Mouse (Mus musculus) neural tube, embryonic 10.5 days (tissue): Measurements from ENCODE around the gene Camta1.

Source experiments
- DNase-seq: peaks from one replicate; pipeline ENCODE4 v3.0.0-alpha.2; 2017; ENCODE audit warnings: low spot score; ENCODE audit errors: extremely low spot score

Gene Camta1

DNA sequence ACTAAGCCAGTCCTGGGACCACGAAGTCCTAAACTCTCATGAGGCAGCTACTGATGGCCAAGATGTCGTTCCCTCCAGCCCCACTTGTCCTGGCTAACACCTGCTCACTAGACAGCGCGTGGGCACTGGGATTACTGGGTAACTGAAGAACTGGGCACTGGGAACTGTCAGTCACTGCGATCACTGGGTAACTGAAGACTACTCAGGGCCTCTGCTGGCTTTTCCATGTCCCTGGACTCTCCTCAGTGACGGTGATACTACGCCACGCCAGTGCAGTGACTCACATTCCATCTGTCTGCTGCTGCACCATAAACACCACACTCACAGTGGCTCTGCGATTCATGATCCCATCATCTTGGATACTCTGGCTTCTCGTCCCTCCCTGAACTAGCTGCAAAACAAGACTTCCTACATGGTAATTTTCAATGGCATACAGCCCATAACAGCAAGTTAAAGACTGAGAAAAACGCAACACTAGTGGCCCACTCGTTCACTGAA is 81.7 kb downstream of the Camta1 start:
- DNase-seq: no peak

DNA sequence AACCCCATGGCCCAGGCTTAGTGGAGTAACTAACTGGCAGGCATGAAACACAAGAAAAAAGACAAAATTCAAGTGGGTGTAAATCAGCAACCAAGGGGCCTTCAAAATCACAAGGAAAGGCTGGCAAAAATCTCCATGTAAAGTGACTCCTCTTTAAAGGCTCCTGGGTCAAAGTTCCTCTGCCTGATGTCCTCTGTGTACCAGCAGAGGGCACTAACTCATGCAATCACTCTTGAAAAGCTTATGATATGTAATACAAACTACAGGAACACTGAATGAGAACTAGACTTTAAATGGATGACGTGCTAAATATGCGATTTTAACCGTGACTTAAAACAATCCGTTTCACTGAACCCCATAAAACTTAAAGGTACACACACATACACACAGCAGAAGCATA is 83.2 kb downstream of the Camta1 start:
- DNase-seq: no peak

DNA sequence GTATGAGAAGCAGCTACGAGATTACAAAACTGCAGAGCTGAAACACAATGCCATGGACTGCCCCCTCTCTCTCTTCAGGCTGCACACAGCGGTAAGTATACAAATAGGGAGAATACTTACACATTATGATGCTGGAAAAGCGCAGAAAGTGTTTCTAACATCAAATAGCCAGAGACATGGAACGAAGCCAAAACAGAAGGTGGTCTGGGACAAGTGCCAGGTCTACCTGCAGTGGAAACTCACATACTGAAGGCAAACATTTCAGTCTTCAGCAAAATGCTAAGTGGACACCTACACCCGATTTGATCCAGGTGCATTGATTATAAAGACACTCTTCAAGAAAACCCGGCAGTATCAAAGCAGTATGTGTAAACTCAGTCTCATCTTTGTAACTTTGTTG is 84.2 kb downstream of the Camta1 start:
- no peak for DNase-seq

DNA sequence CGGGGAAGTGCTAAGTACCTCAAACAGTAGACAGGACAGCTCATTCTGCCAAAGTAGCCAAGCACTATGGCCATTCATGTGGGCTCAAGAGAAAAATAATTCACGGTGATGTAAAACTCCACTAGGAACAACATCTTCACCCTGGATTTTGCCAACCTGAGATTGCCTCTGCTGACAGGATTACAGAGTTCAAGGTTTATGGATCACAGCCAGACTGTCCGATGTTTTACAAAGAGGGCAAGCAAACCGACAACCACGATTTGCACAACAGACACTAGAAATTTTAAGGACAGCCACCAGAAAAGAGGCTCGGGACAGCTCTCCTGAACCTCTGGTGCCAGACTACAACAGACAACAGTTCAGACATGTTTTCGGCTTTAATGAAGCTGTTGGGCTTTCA is 86.2 kb downstream of the Camta1 start:
- no peak for DNase-seq

DNA sequence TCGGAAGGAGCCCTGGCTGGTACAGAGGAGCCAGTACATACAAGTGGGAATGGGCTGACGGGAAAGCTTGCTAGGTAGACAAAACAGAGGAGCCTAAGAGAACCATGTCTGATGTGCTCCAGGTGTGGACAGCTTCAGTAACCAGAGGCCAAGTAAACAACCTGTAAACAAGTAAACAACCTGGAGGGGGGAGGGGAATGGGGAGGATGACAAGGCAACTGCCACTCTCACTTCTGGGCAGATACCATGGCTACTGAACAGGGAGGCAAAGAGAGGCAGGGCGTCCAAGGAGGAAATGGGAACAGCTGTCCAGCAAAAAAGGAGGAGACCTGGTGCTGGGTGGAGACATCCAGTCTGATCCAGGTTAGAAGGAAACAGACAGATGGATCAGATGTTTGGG is 88.0 kb downstream of the Camta1 start:
- DNase-seq: no peak

DNA sequence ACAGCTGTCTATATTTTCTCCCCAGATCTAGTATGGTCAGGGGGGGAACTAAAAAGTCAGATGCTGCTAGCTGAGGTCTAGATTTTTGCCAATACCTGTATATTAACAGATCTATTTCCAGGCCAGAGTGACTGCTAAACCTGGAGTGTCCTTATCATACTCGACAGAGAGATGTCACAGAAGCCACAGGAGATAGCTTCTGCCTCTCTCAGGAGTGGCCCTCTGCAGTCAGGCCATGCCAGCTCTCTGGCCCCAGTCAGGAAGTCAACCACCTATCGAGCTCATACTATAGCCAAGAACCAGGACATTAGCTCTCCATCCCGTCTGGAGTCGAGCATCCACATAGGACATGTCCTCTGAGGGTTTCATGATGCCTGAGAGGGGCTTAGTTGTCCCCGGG is 88.7 kb downstream of the Camta1 start:
- no peak for DNase-seq

DNA sequence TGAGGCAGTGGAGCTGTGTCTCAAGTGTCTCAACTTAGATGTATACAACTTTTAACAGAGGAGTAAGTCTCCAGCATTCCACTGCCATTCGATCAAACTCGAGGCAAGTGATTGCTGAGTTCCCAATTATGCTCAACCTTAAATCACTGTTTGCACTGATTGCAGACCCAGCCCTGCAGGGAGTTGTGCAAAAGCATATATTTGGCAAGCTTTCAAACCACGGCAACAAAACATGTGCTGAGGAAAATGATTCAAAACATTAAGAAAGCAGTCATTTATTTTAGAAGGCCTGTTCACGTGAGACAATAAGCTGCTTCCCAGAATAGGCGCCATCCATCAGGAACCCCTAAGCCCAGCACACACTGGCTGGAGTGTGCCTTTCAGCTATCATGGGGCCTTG is 91.0 kb downstream of the Camta1 start:
- DNase-seq: no peak

DNA sequence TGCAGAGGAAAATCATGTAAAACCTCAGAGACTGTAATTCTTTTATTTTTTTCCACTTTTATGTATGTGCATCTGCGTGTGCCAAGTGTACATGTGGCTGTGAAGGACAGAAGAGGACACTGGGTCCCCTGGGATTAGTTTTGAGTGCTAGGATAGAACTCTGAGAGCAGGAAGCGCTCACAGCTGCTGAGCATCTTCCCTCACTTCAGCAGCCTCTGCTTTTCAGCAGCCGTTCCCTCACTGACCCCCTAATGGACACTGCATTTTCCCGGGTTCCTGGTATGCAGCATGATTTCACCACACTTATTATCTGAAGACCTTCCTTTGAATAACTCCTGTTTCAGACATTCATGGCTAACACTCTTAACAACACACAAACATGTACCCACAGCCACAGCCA is 93.9 kb downstream of the Camta1 start:
- no peak for DNase-seq

DNA sequence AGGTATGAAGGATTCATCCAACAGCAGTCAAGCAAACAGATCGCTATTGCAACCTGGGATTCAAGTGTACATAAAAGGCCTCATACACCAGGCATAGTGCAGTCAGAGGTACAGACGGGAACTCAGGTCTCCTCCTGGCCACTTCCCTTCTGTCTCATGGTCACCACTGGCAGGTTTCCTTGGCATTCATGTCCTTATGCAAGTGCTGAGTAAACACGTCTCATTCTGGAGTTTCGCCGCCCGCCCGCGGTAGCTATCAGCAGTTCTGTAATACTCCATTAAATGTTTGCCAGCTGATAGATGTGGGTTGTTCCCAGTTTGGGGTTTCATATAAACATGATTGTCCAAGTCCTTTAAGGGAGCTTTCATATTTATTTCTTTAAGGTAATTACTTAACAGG is 94.3 kb downstream of the Camta1 start:
- DNase-seq: no peak

DNA sequence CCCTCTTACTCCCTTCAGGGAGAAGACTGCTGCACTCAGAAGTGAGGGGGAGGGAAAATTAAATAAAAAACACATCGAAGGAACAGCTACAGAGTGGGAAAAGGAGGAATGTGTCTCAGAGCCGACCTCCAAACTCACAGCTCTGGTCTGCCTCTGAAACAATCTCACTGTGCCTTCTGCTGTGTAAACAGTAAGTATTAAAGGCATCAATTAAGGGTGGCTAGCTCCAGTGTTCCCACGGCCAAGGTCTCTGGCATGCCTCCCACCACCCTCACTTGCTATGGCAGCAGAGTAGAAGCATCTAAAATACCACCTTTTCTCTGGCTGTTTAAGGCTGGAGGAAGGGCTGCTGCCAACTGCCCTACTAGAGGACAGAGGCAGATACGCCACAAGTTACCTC is 96.3 kb downstream of the Camta1 start:
- DNase-seq: no peak

DNA sequence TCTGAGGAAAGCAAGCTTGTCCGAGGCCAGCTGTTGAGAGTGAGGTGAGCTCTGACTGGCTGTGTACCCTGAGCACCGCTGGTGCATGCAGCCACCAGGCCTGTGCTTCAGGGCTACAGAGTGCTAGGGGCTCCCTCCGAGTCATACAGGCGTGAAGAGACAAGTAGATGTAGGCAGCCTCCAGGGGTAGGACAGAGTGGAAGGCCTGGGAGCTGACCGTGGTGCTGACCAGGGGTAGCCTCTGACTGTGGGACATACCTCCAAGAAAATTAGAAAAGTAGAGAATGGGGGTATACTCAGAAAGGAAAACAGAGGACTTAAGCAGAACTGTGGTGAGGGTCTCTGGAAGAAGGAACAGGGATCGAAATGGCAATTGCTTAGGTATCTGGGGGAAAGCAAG is 97.7 kb downstream of the Camta1 start:
- DNase-seq: peak; percentile 67

DNA sequence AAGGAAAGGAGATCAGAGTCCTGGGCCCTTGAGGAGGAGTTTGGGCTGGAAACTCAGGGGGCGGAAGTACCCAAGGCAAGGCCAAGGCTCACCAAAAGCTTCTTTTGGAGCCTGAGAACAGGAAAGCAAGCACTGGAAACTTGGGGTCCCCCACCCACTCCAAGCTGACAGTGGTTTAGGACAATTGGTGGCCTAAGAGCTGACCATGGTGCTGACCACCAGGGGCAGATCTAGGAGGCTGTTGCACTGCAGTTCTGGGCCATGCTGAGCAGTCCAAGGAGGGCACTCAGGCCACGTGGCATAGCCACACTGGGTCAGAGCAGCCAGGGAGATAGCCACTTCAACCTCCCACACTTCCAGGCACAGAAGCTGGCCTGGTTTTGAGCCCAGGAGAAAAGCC is 102.6 kb downstream of the Camta1 start:
- no peak for DNase-seq

DNA sequence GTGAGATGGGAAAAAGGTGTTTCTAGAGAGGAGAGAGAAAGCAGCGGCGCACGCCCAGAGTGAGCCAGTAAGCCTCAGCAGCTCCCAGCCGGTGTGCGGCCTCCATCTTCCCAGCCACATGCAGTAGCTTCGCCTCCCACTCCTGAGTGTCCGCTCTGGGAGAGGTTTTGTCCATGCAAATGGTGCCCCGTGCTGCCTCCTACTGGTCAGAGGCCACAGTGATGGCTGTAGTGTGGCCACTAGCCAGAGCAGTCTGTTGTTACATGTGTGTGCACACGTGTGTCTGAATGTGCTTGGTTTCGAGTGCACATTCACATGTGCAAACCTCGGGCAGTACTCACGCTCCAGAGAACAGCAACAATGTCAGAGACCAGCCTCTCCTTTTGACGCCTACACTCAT is 103.3 kb downstream of the Camta1 start:
- DNase-seq: no peak

DNA sequence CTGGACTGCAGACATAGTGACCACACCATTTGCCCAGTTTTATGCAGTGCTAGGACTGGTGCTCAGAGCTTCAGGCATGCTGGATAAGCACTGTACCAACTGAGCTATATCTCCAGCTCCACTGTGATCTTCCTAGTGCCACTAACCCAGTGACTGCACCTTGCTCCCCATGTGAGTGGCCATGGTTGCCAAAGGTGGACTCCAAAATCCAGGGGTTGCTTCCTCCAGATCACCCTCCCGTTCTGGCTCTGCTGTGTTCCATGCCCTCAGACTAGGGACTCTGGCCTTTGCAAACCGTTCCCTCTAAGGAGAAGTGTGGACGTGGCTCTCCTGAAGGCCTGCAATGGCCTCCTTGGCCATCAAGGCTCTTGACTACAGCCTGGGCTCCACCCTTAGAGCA is 104.4 kb downstream of the Camta1 start:
- DNase-seq: no peak

DNA sequence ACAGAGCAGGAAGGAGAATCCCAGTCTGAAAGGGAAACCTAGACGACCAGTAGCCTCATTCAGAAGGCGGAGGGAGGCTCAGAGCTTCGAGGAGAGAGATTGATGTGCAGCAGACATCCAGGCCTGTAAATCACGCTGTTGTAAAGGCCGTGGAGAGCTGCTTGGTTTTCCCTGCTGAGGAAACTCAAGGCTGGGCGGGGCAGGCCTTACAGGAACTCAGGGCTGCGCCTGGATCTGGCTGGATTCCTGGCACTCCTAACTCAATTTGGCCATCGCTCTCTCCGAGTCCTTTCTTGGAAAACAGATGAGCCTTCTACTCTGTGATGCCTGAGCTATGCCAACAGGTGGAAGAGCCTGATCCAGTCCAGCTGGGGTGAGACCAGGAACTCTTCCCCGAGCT is 105.3 kb downstream of the Camta1 start:
- DNase-seq: no peak

DNA sequence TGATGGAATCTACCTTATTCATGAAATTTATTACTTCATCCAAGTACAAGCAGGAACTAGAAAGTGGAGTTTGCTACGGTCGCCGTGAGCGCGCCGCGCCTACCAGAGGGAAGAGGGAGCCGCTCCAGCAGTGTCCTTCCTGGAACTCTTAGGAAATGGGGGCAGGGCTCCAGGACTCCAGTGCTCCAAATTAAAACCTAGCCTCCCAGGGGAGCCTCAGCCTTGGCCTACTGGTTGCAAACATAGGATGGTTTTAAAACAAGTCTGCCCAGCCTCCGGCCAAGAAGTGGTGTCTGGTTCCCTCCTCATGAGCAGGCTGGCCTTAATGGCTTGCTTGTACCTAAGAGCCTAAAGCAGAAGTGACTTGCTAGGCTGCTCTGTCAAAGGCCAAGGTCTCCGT is 108.4 kb downstream of the Camta1 start:
- no peak for DNase-seq

DNA sequence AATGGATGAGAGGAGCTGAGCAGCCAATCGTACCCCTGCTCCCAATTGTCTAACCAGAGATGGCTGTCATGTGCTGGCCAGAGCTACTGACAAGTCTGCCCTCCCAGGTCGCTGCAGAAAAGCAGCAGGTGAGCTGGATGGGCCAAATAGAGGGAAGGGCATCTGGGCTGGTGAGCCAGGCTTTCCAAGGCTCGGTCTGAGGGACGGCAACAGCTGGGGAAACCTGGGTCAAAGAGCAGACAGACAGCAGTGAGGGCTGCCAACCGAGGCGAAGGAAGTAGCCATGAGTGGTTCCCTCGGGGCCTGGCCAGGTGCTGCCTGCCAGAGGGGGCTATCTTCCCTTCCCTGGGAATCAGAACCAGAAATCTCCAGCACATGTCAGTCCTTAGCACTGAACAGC is 109.1 kb downstream of the Camta1 start:
- DNase-seq: no peak

DNA sequence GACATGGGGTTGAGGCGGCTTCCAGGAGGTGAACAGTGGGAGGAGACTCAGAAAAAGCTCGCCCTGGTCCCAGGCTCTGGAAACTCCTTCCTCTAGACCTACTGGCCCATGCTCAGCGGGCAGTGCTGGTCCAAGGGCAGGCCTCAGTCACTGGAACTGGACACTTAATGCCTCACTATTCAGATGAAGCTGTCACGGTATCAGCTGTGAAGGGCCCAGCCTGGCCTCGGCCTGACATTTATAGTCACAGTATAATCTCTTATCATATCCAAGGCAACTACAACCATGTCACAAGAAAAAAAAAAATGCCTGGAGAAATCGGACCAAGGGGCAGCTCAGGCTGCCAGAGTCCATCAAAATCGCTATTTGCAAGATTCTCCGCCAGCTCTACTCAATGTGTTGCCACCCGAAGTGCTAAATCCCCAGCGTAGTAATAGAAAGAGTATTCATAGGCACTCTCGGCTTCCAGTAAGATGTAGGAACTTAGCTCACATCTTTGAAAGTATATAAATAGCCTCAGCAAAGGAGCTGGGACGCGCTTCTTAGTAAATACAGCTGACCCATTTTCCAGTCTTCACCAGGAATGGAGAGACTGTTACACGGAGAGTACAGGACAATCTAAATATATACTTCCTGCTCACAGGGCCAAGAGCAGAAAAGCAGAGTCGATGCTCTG is 110.3 kb downstream of the Camta1 start:
- no peak for DNase-seq

DNA sequence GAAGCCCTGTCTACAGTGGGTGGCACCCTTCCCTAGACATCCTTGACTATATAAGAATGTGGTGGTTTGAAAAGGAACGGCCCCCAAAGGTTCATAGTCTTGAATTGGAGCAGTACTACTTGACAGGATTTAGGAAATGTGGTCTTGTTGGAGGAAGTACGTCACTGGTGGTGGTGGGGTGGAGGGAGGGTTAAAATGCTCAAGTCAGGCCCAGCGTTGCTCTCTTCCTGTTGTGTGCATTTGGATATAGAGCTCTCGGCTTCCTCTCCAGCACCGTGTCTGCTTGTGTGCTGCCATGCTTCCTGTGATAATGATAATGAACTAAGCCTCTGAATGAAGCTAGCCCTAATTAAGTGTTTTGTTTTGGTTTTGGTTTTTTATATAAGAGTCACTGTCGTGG is 114.0 kb downstream of the Camta1 start:
- DNase-seq: no peak

DNA sequence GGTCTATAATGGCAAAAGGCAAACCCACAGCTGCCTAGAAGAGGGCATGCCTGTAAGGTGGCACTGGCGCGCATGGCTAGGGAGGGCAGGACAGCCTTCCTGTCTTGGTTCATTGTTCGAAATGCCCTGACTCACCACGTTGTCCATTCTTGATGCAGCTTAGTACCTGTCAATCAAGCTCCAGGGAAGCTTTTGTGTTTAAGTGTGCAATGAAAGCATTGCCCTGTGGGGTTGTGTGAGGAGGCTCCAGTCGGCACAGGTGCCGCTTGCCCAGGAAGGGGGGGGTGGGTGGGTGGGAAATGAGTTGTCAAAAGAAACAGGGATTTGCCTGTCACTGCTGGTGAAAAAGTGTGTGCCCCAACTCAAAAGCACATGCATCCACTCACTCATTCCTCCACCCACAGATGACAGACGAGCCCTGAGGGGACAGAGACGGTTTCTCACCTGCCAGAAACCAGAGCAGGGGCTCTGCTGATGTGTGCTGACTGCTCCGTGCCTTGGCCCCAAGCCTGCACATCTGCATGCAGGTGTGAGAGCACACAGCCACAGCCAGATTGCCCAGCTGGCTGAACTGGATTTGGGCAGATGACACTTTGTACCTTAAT is 115.6 kb downstream of the Camta1 start:
- no peak for DNase-seq

DNA sequence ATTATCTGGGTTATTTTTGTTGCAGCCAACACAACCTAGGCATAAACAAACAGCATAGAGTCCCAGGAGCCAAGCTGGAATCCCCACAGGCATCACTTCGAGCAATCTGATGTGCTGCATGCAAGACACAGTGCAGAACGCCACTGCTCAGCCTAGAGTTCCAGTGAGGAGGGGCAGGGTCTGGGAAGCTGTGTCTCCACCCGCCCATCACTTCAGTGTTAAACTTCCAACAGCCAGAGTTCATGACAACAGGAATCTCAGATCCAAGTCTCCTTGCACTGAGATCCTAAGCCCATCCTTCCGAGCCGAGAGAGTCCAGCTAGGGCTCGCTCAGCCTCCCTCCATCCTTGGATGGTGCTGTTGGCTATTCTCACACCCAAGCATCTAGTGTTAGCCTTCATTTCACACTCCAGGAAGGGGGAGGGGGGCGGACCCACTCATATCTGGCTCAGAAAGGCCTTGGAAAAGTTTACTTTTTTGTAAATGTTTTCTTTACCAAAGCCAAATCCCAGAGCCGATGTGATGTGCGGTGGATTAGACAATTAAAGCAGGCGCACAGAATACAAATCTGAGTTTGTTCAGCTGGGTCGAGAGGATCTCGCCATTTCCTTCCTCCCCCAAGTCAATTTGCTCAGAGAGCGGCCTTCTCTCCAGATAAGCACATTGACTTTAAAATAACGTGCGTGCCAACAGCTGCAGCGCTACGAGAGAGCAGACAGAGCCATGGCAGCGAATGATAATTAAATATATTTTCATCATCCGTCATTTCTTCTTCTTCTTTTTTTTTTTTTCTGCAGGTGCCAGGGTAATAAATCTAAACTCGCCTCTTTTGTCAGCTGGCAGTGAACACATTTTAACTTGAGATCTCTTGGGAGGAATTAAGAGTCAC is 120.2 kb downstream of the Camta1 start:
- no peak for DNase-seq

DNA sequence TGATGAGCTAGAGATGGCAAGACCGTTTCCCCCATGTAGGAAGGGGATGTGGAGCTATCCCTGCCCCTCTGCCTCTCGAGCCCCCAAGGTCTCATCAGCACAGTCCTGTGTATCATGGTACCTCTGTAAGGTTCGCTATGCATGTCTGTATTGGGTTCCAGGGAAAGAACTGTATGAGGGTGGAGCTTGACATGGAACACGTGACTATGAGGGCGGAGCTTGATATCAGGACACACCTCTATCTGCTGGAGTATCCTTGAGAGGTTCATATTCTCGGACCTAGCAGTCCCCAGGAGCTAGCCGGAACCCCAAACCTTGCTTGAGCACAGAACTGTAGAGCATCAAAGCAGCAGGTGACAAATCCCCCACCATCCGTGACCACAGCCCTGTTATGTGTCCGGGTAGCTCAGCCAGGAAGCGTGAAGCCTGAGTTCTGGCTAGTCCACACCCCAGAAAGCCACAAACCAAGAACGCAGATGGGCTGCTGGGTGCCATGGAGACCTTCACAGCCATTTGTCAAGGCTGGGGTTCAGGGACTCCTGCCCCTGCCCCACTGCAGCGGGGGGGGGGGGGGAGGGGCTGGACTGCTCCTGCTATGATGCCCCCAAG is 122.2 kb downstream of the Camta1 start:
- no peak for DNase-seq
